Mouse (Mus musculus): ENCODE measurements around the gene Lrrc20.

Gene Lrrc20

GRCm38 (mm10) chr10:61627938-61628250 lies 152.3 kb downstream of the Lrrc20 start:
- DNase-seq (ENCODE audit: low read depth, low spot score), result no peak

All from embryo, embryonic 11.5 days (tissue).